Mouse (Mus musculus) lung, postnatal 0 days (tissue): Measurements from ENCODE around the gene Mettl23.

Experiments
- CTCF ChIP-seq: IDR thresholded peaks from 2 replicates; pipeline ENCODE4 v1.5.1; 2016; ENCODE audit warnings: antibody characterized with exemption, mild to moderate bottlenecking
- EP300 ChIP-seq: IDR thresholded peaks from 2 replicates; pipeline ENCODE4 v1.6.1; 2016; ENCODE audit warnings: antibody characterized with exemption, mild to moderate bottlenecking, control low read depth

GRCm38 (mm10) chr11:116807938-116808606 is 35.0 kb upstream of the Mettl23 start:
- TF ChIP-seq CTCF: peak; percentile 95
- TF ChIP-seq EP300: no peak; the same call in 1 of the 2 replicates
